Mouse (Mus musculus) limb, embryonic 12.5 days (tissue): ENCODE measurements at regions not wholly inside any gene's neighbourhood (a gene's known extent, or its start where the extent isn't known, plus 50 kb on each side); places are given as distances from the start of the nearest gene placed in this dataset.

Source experiments
- ATAC-seq: fragments of 200-750 bp; cut with Nextera tagmentation; 2 replicates; pipeline ENCODE4 v1.8.0; 2017; ENCODE audit warnings: low read depth, moderate TSS enrichment; ENCODE audit not compliant: insufficient number of reproducible peaks, insufficient read depth, low FRiP score, low TSS enrichment
- H3K27ac ChIP-seq: fragments of 300-500 bp; sonication (generic); 2 replicates; pipeline ENCODE4 v1.5.1; 2016; ENCODE audit warnings: mild to moderate bottlenecking, moderate library complexity
- H3K27me3 ChIP-seq: fragments of 300-500 bp; sonication (generic); 2 replicates; pipeline ENCODE4 v1.6.1; 2016; ENCODE audit warnings: mild to moderate bottlenecking, moderate library complexity
- H3K36me3 ChIP-seq: fragments of 300-500 bp; sonication (generic); 2 replicates; pipeline ENCODE4 v1.6.1; 2016; ENCODE audit warnings: mild to moderate bottlenecking, moderate library complexity
- H3K4me1 ChIP-seq: fragments of 300-500 bp; sonication (generic); replicated peaks from 2 replicates; pipeline ENCODE4 v1.6.1; 2016
- H3K4me2 ChIP-seq: fragments of 300-500 bp; sonication (generic); 2 replicates; pipeline ENCODE4 v1.6.1; 2016; ENCODE audit warnings: mild to moderate bottlenecking, moderate library complexity
- H3K4me3 ChIP-seq: fragments of 300-500 bp; sonication (generic); replicated peaks from 2 replicates; pipeline ENCODE4 v1.5.1; 2016; ENCODE audit warnings: mild to moderate bottlenecking
- H3K9ac ChIP-seq: fragments of 300-500 bp; sonication (generic); replicated peaks from 2 replicates; pipeline ENCODE4 v1.6.1; 2016; ENCODE audit warnings: mild to moderate bottlenecking, moderate library complexity
- H3K9me3 ChIP-seq: fragments of 300-500 bp; sonication (generic); 2 replicates; pipeline ENCODE4 v1.6.1; 2016; ENCODE audit warnings: mild to moderate bottlenecking, moderate library complexity
- WGBS: fragments of 180-500 bp; shearing (Covaris S2); methylation state at CpG from one replicate; pipeline ENCODE4 v1.1.7; 2016; 5-methylcytosine and 5-hydroxymethylcytosine counted together

- no peak overlapping the region for H3K9ac ChIP-seq
- no peaks in the 10 kb centered on the region for H3K27me3 ChIP-seq
- H3K27ac ChIP-seq = no peak overlapping the region
- no peak overlapping the region for H3K4me3 ChIP-seq
- no peak overlapping the region for H3K4me2 ChIP-seq
- no peaks in the 10 kb centered on the region for H3K36me3 ChIP-seq
- no peaks in the 10 kb centered on the region for H3K9me3 ChIP-seq
- ATAC-seq = peak; percentile 26; the same call in 1 of the 2 replicates
- no peaks in the 10 kb centered on the region for H3K4me1 ChIP-seq
Observed at GRCm38 (mm10) chr3:159069957-159070684, 425.1 kb upstream of the Depdc1a start.

- H3K27ac ChIP-seq = no peak overlapping the region
- ATAC-seq = peak; percentile 66; the same call in 1 of the 2 replicates
Observed at GRCm38 (mm10) chr3:159056960-159057525, 438.2 kb upstream of the Depdc1a start.

GRCm38 (mm10) chr3:159034806-159035205 lies 460.4 kb upstream of the Depdc1a start:
- Histone ChIP-seq H3K4me2 (no peak overlapping the region), H3K36me3 (no peaks in the 10 kb centered on the region), H3K4me1 (no peaks in the 10 kb centered on the region), H3K27me3 (no peaks in the 10 kb centered on the region), H3K27ac (no peak overlapping the region), H3K4me3 (no peak overlapping the region), H3K9me3 (no peaks in the 10 kb centered on the region), H3K9ac (no peak overlapping the region)
- WGBS = 68% methylated on average over 4 of the region's 4 CpGs
- no peak for ATAC-seq

More at GRCm38 (mm10) chr3:159056960-159057525, 438.2 kb upstream of the Depdc1a start:
- Histone ChIP-seq H3K9me3 (no peaks in the 10 kb centered on the region), H3K4me1 (no peaks in the 10 kb centered on the region), H3K4me2 (no peak overlapping the region), H3K27me3 (no peaks in the 10 kb centered on the region), H3K9ac (no peak overlapping the region), H3K4me3 (no peak overlapping the region), H3K36me3 (no peaks in the 10 kb centered on the region)
- 83% methylated on average over 1 of the region's 1 CpGs for WGBS

- no peak for ATAC-seq
- H3K36me3 ChIP-seq = no peaks in the 10 kb centered on the region
- no peaks in the 10 kb centered on the region for H3K9me3 ChIP-seq
- no peaks in the 10 kb centered on the region for H3K27me3 ChIP-seq
- H3K9ac ChIP-seq = no peak overlapping the region
- no peaks in the 10 kb centered on the region for H3K4me1 ChIP-seq
- H3K4me2 ChIP-seq = no peak overlapping the region
- no peak overlapping the region for H3K4me3 ChIP-seq
- H3K27ac ChIP-seq = no peak overlapping the region
- 81% methylated on average over 3 of the region's 3 CpGs for WGBS
Observed at GRCm38 (mm10) chr3:159031581-159031980, 463.7 kb upstream of the Depdc1a start.

GRCm38 (mm10) chr3:159030675-159031074 lies 464.6 kb upstream of the Depdc1a start:
- Histone ChIP-seq H3K4me1 (no peaks in the 10 kb centered on the region), H3K4me3 (no peak overlapping the region), H3K36me3 (no peaks in the 10 kb centered on the region), H3K9ac (no peak overlapping the region), H3K9me3 (no peaks in the 10 kb centered on the region), H3K27me3 (no peaks in the 10 kb centered on the region), H3K27ac (no peak overlapping the region), H3K4me2 (no peak overlapping the region)
- ATAC-seq = no peak
- WGBS = 90% methylated on average over 3 of the region's 3 CpGs

GRCm38 (mm10) chr3:159029951-159030350 lies 465.3 kb upstream of the Depdc1a start:
- Histone ChIP-seq H3K4me1 (no peaks in the 10 kb centered on the region), H3K9me3 (no peaks in the 10 kb centered on the region), H3K9ac (no peak overlapping the region), H3K4me3 (no peak overlapping the region), H3K27me3 (no peaks in the 10 kb centered on the region), H3K4me2 (no peak overlapping the region), H3K36me3 (no peaks in the 10 kb centered on the region), H3K27ac (no peak overlapping the region)
- ATAC-seq = no peak
- WGBS = 95% methylated on average over 2 of the region's 2 CpGs

GRCm38 (mm10) chr3:159020447-159020846 lies 458.4 kb upstream of the Lrrc7 start:
- Histone ChIP-seq H3K27ac (no peak overlapping the region), H3K9me3 (no peaks in the 10 kb centered on the region), H3K4me1 (no peaks in the 10 kb centered on the region), H3K4me2 (no peak overlapping the region), H3K36me3 (no peaks in the 10 kb centered on the region), H3K27me3 (no peaks in the 10 kb centered on the region), H3K4me3 (no peak overlapping the region), H3K9ac (no peak overlapping the region)
- no peak for ATAC-seq

GRCm38 (mm10) chr3:159017269-159017668 lies 455.2 kb upstream of the Lrrc7 start:
- no peaks in the 10 kb centered on the region for H3K9me3 ChIP-seq
- H3K4me1 ChIP-seq = no peaks in the 10 kb centered on the region
- ATAC-seq = no peak
- H3K9ac ChIP-seq = no peak overlapping the region
- no peak overlapping the region for H3K4me3 ChIP-seq
- H3K4me2 ChIP-seq = no peak overlapping the region
- no peak overlapping the region for H3K27ac ChIP-seq
- no peaks in the 10 kb centered on the region for H3K36me3 ChIP-seq
- H3K27me3 ChIP-seq = no peaks in the 10 kb centered on the region

GRCm38 (mm10) chr3:159016426-159016825 lies 454.4 kb upstream of the Lrrc7 start:
- H3K36me3 ChIP-seq = no peaks in the 10 kb centered on the region

GRCm38 (mm10) chr3:159010954-159011638 lies 449.1 kb upstream of the Lrrc7 start:
- Histone ChIP-seq H3K4me1 (no peaks in the 10 kb centered on the region), H3K4me2 (no peak overlapping the region), H3K4me3 (no peak overlapping the region), H3K36me3 (no peaks in the 10 kb centered on the region), H3K9me3 (no peaks in the 10 kb centered on the region), H3K27ac (no peak overlapping the region), H3K9ac (no peak overlapping the region), H3K27me3 (no peaks in the 10 kb centered on the region)
- 13% methylated on average over 1 of the region's 1 CpGs for WGBS
- ATAC-seq = no peak

More at GRCm38 (mm10) chr3:159016426-159016825, 454.4 kb upstream of the Lrrc7 start:
- ATAC-seq = no peak
- no peaks in the 10 kb centered on the region for H3K27me3 ChIP-seq
- H3K27ac ChIP-seq = no peak overlapping the region
- H3K4me2 ChIP-seq = no peak overlapping the region
- no peaks in the 10 kb centered on the region for H3K9me3 ChIP-seq
- H3K9ac ChIP-seq = no peak overlapping the region
- no peak overlapping the region for H3K4me3 ChIP-seq
- H3K4me1 ChIP-seq = no peaks in the 10 kb centered on the region

- Histone ChIP-seq H3K4me1 (no peaks in the 10 kb centered on the region), H3K4me3 (no peak overlapping the region), H3K27ac (no peak overlapping the region), H3K4me2 (no peak overlapping the region), H3K27me3 (no peaks in the 10 kb centered on the region), H3K9me3 (no peaks in the 10 kb centered on the region), H3K9ac (no peak overlapping the region), H3K36me3 (no peaks in the 10 kb centered on the region)
- WGBS = 39% methylated on average over 1 of the region's 1 CpGs
- no peak for ATAC-seq
Observed at GRCm38 (mm10) chr3:159004013-159004412, 442.0 kb upstream of the Lrrc7 start.
